Mouse (Mus musculus): ENCODE measurements around the gene Mrpl38. TPM values are rescaled to one million over a fixed set of nuclear protein-coding genes. Genes with fewer than 3 reads are reported as not detected.
A peak's percentile ranks its signal among the peaks of the same experiment; 100 is the strongest.
"Not testable (repeated sequence)": the region's sequence is repeated elsewhere in the genome, so short reads cannot be mapped to it uniquely, and the experiment has no call there.

Mrpl38 gene
- polyA plus RNA-seq, 2 experiments from 2014 or later, result 22.7 to 25.5 TPM

DNA sequence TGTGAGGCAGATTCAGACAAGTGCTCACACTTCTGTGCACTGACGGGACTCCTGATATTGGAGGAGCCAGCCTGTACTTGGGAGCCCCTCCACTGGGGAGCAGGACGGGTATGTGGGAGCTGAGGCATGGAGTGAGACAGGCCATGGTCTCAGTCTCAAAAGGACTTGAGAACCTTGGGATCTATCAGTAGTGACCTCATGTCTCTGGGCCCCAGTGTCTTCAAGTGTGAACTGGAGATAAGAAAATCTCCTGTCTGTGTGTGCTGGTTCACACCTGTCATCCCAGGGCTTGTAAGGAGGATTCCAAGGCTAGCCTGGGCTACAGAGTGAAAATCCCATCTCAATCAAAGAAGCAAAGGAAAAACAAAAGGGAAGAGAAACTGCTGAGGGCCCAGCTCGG is 4.8 kb upstream of the Mrpl38 start:
- ATAC-seq, result no peak

DNA sequence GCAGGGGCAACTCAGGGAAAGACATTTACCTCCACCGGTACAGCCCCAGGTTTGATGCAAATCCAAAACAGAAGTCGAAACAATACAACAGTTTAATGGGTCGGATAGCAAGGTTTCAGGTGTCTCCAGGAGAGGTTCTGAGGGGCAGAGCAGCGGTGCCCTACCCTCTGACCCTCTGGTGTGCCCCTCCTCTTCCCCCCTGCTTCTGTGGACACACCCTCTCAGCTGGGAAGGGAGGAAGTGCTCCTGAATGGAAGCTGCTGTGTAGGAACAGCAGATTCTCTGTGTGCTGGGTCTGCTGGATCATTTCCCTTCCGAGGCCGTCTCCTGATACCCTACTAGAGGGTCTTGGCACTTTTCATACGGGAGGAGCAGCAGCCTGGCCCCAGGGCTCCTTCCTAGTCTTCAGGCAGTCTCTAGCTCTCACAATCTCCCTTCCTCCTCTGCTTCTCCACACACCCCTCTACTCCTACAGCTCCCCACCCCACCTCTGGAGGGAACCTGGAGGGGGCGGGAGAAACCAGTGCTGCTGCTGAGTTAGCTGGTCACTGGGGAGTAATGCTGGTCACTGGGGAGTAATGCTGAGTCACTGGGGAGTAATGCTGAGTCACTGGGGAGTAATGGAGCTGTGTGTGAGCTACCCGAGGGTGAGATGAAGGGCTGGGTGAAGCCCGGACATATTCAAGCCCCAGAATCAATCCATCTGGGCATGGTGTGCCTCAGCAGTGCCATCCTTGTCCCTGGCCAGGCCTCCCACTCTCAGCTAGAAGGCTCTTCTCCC is 3.7 kb upstream of the Mrpl38 start:
- no peak for ATAC-seq

DNA sequence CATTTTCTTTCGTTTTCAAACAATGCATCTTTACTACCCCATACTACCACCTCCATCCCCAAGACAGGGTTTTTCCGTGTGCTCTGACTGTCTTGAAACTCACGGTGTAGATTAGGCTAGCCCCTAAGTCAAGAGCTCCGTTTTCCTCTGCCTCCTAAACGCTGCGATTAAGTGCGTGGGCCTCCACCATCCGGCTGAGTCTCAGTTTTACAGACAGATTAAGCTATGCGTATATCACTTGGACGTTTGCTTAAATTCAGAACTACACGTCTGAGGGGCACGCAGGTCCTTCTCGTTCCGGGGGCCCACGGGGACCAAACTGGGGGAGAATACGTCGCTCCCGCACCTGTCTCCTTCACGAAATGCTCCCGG is 586 bp downstream of the Mrpl38 start:
- ATAC-seq, result peak; percentile 25

DNA sequence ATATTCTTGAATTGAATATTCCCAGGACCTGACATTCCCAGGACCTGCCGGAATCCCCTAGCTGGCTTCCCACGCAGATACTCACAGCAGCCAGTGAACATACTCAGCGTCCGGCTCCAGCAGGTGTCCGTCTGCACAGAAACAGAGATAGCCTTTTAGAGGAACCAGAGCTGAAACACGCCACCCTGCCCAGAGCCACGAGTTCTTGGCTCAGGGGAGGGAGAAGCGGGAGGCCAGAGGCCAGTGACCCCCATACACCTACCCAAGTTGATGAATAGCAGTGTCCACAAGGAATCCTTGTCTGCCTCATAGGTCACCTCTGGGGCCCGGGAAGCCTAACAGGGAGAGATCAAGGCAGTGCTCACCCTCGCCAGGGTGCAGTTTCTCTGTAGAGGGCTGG is 4.5 kb downstream of the Mrpl38 start:
- ATAC-seq, result no peak

DNA sequence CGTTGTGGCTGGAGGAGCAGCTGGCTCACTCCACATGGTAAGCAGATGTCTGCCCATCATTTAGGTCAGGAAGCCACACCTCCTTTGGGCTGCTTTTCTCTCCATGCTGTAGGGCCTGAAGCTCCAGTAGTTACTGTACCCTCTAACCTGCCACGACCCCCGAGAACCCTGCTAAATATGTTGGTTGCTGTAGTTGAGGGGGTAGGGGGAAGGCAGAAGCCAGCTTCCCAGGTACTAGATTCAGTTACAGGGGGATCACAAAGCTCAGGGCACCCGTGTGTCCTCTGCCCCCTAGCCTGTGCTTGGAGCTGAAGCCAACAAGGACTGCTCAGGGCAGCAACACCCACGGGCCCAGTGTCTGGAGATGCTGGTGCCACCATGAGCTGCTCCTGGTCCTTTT is 5.2 kb downstream of the Mrpl38 start:
- no peak for ATAC-seq

DNA sequence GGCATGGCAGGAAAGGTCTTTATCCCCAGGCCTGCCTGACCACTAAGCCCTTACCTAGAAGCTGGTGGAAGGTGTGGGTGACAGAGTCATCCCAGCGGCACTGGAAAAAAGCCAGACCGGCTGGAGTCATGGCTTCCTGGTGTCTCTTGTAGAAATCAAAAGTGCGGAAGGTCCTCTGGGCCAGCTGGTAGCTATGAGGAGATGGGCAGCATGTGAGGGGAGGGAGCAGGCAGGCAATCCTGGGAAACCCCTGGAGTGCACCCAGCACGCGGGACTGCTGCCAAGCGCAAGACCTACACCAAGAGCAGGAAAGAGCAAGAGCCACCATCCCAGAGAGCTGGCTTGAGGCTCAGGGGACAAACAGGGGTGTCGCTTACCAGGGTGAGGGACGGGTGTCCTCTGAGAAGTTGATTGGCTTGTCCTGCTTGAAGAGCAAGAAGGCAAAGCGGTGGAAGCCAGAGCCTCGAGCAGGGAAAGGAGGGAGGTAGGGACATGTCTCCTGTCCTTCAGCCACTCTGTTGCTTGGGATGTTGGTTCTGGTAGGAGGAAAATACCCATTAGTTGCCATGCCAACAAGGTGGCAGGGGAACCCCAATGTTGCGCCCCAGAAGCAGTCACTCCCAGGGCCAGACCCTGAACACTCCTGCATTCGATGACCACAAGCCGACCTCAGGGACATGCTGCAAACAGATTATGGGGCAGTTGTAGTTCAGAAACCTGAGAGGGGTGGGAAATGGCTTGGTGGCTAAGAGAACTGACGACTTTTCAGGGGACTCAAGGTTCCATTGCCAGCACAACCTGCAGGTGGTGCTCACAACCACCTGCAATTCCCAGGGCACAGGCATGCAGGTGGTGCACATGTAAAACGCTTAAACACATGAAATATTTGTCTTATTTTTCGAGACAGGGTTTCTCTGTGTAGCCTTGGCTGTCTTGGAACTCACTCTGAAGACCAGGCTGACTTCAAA is 6.0 kb downstream of the Mrpl38 start:
- no peak for ATAC-seq

DNA sequence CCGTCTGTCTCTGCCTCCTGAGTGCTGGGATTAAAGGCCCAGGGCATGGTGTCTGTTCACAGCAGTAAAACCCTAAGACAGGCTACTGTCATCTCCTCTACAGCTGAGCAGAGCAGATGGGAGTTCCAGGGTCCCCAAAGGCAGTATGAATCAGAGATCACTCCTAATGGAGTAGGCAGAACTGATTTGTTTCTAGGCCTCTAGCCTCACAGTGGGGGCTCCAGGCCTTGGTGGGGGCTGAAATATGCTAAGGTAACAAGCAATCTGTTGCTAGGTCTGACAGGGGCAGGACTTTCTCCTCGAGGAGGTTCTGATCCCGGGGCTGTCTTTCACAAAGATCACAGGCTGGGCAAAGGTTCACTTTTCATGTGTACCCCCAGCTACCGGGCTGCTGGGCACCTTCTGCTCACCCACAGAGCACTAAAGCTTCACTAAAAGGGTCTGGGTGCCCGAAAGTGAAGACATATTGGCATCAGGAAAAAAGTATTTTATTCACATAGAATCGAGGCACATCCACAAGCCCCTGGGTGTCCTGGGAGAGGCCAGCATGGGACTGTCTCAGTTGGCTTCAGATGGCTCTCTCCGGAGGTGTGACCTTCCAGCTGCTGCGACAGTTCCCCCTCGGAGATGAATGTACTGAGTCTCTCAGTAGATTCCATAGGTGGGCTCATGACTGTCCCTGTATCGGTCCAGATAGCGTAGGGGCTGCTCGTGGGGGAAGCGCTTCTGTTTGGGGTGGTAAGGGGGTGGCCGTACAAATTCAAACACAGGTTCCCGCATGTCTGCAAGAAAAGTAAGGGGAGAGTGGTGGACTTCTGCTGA is 7.1 kb downstream of the Mrpl38 start:
- no peak for ATAC-seq

DNA sequence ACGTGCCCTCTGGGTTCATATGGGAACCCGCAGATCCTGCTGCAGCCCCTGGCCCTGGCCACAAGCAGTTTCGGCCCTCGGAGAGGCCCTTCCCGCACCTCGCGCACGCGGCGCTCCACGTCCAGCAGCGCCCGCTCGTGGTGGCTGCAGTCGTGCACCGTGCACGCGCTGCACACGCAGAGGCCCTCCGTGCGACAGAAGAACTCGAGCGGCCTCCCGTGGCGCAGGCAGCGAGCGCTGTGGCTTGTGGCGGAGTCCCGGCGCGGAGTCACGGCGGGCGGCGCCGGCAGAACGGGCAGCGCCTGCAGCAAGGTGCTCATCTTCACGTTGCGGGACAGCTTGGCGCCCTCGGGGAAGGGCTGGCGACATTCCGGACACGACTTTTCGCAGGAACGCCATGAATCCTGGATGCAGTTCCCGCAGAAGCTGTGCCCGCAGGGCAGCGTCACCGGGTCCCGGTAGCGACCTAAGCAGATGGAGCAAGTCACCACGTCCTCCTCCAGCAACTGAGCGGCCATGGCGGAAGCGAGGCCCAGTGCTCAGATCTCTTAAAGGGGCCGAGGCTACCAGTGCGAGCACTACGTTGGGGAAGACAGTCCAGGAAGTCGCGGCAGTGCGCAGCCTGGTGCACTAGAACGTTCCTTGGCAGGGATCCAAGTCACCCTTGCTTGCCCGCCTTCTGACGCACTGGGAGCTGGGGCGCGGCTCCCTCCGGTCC is 8.0 kb downstream of the Mrpl38 start, which contains the start of gene Trim65:
Trim65 (minus strand) TSS at position 641 of the 718 bp plus-strand sequence.
- peak; percentile 89 for ATAC-seq

DNA sequence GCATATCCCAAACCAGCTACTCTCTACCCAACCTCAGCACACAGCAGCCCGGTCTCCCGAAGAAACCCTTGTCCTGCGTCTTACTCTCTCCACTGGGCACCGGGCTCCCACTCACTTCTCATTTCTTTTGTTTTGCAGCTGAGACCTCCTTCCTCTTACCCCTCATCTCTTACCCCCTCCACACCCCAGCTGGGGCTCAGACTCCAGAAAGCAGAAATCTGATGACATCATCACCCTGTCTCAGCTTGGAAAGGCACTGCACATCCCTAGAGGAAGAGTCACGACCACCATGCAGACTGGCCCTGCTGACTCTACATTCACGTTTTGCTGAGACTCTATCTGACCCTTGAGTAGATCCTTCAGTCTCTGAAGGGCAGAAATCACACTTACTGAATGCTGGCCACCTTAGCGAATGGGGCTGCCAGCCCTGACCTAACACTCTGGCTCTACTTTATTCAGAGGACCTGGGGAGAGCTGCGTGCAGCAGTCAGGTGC is 8.6 kb downstream of the Mrpl38 start:
- ATAC-seq, result peak; percentile 30

DNA sequence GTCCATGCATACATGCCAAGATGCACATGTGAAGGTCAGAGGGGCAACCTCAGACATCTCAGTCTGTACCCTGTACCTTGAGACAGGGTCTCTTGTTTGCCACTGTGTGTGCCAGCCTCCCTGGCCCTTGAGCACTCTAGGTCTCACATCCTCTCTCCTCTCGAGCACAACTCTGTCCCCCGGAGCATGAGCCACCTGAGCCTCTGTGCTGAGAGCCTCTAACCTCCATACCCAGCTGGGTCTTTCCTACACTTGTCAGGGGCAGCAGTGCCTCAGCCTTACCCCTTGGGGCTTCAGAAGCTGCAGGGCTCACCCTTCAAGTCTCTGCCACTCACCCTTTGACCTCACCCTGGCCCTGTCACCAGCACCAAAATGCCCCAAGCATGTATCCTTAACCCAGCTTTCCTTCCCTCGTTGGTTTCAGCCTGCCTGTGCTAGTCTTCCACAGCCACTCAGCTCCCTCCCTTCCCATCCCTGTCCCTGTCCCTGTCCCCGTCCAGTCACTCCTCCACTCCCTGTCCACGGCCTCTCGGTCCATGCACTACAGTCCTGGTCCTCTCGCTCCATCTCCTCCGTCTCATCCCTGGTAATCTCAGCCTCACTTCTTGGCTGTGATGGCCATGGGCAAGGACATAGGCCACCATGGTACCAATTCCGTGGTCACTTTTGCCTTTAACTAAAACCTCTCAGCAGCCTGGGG is 9.4 kb downstream of the Mrpl38 start:
- no peak for ATAC-seq

DNA sequence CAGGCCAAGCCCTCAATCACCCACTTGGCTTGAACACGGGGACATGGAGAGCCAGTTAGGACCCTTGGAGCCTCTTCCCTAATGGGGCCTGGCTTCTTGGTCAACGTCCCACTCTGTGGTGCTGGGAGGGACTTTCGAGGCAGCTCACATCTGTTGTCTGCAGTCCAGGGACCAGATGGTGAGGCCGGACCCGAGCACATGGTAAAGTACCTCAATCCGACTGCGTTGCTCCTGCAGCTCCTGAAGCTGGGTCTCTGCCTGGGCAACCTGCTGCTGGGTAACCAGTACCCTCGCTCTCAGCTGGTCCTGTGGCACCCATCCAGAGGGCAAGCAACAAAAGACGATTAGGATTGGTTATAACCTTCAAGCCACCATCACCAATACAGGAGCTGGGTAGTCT is 10.7 kb downstream of the Mrpl38 start:
- ATAC-seq, result no peak

DNA sequence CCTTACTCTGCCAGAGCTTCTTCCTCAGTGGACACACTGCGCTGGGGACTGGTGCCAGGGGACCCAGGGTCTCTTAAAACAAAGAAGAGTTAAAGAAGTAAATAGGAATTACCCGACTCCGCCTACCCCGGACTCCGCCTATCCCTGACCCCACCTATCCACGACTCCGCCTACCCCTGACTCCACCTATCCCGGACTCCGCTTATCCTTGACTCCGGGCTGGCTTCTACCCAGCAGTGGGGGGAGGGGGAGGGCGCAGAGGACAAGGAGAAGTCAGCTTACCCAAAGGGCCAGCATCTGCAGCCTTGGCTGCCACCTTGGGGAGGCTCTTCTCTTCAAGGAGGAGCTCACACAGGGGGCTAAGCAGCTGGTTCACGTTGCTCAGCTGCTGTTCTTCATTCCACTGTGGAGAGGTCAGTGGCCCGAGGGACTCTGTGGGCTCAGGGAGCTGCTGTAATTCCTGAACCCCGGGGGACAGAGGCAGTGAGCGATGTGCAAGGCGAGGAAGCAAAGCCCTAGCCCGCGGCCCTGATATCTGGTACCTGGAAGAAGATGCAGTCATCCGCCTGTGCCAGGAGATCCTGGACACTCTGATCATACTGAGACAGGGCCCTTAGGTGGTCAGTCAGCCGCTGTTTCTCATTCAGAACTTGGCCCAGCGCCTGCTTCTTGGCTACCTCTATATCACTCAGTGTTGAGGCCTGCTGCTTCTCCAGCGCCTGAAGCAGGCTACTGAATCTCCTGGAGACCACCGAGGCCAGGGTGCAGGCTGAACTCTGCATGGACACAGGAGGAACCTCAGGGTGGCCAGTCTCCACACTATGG is 11.3 kb downstream of the Mrpl38 start, which contains the start of gene Trim47:
Trim47 (minus strand) TSS at position 55 of the 825 bp plus-strand sequence.
- no peak for ATAC-seq

DNA sequence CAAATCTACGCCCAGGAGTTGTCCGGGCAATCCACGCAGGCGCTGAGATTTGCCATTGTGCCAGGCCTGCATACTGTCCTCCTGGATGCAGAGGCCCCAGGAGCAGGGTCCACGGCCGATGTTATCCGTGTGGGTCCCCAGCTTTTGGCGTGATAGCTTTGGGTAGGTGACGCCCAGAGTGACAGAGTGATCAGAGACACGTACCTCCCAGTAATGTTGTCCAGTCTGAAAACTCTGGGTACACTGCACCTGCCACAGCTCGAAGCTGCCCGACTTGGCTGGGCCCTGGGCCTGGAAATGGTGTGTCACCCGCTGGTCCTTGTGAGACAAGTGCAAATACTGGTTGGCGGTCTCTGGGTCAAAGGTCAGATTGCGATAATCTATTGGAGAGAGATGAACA is 12.4 kb downstream of the Mrpl38 start:
- ATAC-seq, result no peak

DNA sequence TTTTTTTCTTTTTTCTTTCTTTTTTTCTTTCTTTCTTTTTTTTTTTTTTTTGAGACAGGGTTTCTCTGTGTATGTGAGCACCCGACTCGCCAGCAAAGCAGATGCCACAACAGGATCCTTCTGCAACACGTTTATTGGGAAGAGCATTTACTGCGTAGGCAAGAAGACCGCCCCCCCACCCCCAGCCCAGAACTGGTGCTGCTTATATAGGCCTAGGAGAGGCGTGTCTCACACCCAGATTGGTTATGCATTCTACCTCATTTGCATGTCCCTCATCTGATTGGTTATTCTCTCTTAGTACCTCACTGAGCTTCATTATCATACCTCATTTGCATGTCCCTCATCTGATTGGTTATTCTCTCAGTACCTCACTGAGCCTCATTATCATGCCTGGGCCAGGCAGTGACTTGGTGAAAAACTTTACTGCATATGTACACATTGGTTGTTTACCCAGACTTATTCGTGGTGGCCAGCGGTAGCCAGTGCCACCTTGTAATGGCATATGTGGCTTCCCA is 16.9 kb downstream of the Mrpl38 start:
- ATAC-seq, result not testable (repeated sequence)

DNA sequence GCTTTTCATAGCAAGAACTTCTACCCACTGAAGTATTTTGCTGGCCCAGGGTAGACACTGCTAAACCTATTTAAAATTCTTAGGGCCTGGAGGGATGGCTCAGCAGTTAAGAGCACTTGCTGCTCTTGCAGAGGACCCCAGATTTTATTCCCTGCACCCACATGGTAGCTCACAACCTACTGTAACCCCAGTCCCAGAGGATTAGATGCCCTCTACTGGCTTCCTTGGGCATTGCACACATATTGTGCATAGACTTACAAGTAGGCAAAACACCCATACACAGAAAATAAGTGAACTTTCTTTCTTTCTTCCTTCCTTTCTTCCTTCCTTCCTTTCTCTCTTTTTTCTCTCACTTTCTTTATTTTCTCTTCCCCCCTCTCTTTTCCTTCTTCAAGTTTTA is 20.8 kb downstream of the Mrpl38 start:
- no peak for ATAC-seq

DNA sequence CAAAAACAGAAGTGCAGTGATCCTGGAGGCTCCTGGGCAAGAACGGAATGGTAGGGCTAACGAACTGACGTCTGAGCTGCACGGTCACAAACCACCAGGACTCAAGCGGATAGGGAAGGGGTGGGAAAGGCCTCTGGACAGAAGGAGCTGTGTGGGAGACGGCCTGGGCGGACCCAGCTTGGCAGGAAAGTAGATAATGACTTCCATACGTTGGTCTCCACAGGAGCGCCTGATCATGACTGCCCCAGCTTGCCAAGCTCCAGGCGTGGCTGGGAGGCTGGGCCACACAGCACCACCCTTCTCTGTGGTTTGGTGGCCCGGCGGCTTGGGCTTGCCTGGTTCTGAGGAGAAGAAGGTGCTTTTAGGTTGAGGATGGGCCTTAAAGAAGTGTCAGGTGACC is 21.4 kb downstream of the Mrpl38 start:
- ATAC-seq, result no peak

DNA sequence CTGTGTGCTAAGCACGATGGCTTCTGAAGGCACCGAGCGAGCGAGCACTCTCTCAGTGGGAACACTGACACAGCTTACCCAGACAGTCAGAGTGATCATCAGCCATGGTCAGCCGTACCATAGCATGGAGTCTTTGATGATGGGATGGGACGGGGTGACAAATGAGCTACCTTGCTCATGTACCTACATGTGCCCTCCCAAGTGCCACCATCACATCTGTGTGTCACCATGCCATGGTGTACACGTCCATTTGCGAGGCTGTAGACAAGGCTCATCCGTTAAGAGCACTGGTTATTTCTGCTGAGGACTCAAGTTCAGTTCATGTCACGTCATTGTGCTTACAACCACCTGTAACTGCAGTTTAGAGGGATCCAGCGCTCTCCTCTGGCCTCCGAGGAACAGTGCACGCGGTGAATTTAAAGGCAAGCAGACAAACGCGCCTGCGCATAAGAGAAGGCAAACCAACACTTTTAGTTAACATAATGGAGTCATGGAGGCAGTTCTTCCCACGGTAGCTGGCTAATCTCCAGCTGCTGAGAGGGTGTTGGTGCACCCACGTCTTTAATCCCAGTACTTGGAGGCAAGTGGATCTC is 27.0 kb downstream of the Mrpl38 start:
- ATAC-seq, result no peak

DNA sequence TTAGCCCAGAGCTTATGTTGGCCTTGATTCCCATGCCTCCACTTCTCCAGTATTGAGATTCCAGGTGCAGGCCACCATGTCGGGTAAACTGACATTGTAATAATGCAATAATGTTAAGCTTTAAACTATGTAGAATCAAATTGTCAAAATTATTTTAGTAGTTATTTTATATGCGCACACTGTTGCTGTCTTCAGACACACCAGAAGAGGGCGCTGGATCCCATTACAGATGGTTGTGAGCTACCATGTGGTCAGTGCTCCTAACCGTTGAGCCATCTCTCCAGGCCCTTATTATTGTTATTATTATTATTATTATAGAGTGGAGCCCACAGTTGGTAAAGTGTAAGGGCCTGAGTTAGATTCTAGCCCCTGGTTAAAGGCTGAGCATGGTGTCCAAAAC is 27.6 kb downstream of the Mrpl38 start:
- no peak for ATAC-seq

DNA sequence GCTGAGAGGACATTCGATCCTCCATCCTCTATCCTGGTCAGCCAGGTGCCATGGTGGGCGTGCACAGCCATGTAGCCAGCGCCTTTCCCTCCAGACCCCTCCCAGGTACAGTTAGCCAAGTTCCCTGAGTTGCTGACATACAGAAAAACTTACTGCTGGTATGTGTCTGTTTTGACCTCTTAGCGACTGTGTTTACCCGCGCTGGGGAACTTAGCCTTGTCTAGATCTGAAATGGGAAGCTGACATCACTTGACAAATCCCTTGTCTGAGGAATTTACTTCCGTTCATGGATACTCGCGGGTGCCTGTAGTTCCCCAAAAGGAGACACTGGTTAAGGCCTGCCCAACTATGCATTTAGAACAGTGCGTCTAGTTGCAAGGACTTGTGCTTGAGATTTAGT is 28.1 kb downstream of the Mrpl38 start:
- no peak for ATAC-seq

DNA sequence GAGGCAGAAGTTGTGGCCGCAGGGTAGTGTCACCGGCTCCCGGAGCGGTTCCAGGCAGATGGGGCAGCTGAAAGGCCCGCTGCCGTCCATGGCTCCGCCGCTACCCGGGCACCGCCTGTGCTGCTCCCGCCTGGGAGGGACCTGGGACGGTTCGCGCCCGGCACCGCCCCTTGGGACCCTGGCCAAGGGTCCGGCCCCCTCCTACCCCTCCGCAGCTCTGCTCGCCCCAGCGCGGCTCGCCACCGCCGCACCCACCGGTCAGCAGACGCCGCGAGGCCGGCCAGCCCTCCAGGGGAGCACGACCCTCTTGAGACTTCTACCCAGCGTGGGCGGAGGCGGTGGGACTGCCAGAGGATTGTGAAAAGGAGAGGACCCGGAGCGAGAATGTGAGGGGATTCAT is 28.5 kb downstream of the Mrpl38 start:
- no peak for ATAC-seq
